Mouse (Mus musculus) brain, embryonic 18.5 days (tissue): ENCODE data around the gene Vmp1.

Experiments used
- DNase-seq: peaks from one replicate; pipeline ENCODE4 v3.0.0-alpha.2; 2012; ENCODE audit warnings: low read depth, low spot score

The Vmp1 gene

GRCm38 (mm10) chr11:86600209-86600557, 83.5 kb downstream of the Vmp1 start:
- no peak for DNase-seq

GRCm38 (mm10) chr11:86599378-86600208, 84.0 kb downstream of the Vmp1 start:
- DNase-seq: no peak

- DNase-seq: no peak
These were observed 85.1 kb downstream of the Vmp1 start for GRCm38 (mm10) chr11:86598572-86598971.

GRCm38 (mm10) chr11:86598154-86598553, 85.5 kb downstream of the Vmp1 start:
- DNase-seq: no peak

GRCm38 (mm10) chr11:86596976-86597375, 86.7 kb downstream of the Vmp1 start:
- no peak for DNase-seq

- no peak for DNase-seq
These were observed 87.3 kb downstream of the Vmp1 start for GRCm38 (mm10) chr11:86596187-86596960.

GRCm38 (mm10) chr11:86595366-86595765, 88.3 kb downstream of the Vmp1 start:
- DNase-seq: no peak

- DNase-seq: no peak
These were observed 89.3 kb downstream of the Vmp1 start for GRCm38 (mm10) chr11:86594188-86594876.

- DNase-seq: no peak
These were observed 90.2 kb downstream of the Vmp1 start for GRCm38 (mm10) chr11:86593443-86593842.

- no peak for DNase-seq
These were observed 90.6 kb downstream of the Vmp1 start for GRCm38 (mm10) chr11:86592993-86593392.

- DNase-seq: no peak
These were observed 91.6 kb downstream of the Vmp1 start for GRCm38 (mm10) chr11:86591931-86592616.

- no peak for DNase-seq
These were observed 92.3 kb downstream of the Vmp1 start for GRCm38 (mm10) chr11:86591301-86591845.

- DNase-seq: no peak
These were observed 93.1 kb downstream of the Vmp1 start for GRCm38 (mm10) chr11:86590579-86590978.

GRCm38 (mm10) chr11:86590066-86590465, 93.6 kb downstream of the Vmp1 start:
- DNase-seq: no peak

- no peak for DNase-seq
These were observed 94.9 kb downstream of the Vmp1 start for GRCm38 (mm10) chr11:86588583-86589298.

- no peak for DNase-seq
These were observed 95.8 kb downstream of the Vmp1 start for GRCm38 (mm10) chr11:86587830-86588229.

GRCm38 (mm10) chr11:86586868-86587792, 96.5 kb downstream of the Vmp1 start:
- DNase-seq: no peak

GRCm38 (mm10) chr11:86586177-86586867, 97.3 kb downstream of the Vmp1 start:
- DNase-seq: no peak

- DNase-seq: no peak
These were observed 98.0 kb downstream of the Vmp1 start for GRCm38 (mm10) chr11:86585598-86585984.
